Mouse (Mus musculus) spleen, postnatal 14 days (tissue): ENCODE data around the gene Pecr.
"Not testable (repeated sequence)": the region's sequence is repeated elsewhere in the genome, so short reads cannot be mapped to it uniquely, and the experiment has no call there.

Experiments
- DNase-seq, 2 experiments: peaks; one replicate each; pipeline ENCODE4 v3.0.0; 2021 to 2022; ENCODE audit warnings: low spot score in 2 of 2

Pecr gene

DNA sequence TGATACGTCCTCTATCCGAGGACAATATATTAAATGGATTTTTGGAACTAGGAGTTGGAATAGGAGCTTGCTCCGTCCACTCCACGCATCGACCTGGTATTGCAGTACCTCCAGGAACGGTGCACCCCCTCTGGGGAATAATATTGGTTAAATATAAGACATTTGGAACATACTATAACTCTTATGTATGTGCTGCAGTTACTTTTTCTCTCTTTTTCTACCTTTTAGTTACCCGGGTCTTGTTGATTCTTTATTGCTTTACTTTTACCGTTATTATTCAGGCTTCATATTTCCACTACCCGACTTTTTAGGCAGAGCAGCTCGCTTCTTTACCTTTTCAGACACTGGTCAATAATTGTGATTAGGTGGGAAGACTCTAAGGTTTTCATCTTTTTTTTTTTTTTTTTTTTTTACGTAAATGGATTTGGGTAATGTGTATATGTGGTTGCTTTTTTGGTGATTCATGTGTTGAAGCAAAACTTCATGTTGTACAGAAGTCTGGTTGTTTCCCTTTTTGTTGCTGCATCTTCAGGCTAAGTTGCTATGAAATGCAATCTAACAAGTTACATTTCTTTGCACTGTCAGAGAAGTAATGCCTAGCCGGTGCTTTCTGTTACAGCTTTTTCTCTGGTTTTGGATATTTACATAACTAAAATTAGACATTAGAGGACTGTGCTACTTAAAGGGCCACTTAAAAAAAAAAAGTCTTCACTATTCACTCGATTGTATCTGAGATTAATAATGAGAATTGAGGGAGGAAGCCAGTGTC, 46.9 kb downstream of the Pecr start:
- no peak for DNase-seq

DNA sequence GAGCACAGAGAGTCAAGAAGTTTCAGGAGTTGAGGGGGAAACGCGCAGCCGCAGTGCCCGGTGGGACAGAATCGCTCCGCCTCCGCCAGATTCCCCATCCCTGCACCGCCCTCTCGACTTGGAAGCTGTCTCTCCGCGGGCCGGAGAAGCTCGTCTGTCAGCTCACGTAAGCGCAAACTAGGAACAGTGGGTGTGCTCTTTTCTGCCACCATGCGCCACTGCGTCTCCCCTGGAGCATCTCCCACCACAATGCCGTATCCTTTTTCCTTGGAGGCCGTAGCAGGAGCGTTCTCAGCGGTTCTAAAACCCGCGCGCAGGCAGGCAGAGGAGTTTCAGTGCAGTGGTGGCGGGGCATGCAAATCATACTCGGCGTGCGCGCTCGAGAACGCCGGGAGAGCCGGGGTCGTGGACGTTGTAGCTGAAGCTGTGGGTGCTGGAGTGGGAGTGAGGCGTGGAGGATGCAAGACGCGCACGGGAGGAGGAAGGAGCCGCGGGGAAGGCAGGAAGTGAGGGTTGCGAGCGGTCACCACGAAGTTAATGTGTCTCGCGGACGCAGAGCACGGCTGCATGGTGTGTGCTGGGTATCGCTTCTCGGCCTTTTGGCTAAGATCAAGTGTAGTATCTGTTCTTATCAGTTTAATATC, 47.6 kb downstream of the Pecr start:
- peak; percentile 15 to 21 for DNase-seq

DNA sequence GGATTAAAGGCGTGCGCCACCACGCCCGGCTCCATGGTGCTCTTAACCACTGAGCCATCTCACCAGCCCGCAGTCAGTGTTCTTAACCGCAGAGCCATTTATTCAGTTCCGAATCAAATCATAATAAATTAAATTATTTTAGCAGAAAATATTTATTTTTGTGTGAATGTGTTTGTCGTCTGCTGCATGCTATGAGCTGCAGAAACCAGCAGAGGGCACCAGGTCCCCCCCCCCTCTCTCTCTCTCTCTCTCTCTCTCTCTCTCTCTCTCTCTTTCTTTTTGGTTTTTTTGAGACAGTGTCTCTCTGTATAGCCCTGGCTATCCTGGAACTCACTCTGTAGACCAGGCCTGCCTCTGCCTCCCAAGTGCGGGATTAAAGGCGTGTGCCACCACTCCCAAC, 51.5 kb downstream of the Pecr start:
- DNase-seq = not testable (repeated sequence)

DNA sequence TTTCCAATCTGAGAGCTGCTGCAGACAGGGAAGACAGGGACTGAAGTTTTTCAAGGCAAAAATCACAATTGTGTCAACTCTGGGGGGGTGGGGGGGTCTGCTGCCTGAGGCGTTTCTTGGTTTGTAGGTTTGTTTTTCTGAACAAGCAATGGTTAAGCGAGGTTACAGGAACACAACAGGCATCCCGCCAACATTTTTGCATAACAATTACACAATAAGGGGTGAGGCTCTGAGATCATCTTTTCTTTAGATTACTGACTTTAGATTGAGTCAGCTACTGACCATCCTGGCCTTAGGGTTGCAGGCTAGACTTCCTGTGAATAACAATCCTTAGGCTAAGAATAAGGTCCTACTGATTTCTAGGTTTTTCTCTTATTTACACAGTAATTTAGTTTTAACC, 55.1 kb downstream of the Pecr start:
- no peak for DNase-seq

DNA sequence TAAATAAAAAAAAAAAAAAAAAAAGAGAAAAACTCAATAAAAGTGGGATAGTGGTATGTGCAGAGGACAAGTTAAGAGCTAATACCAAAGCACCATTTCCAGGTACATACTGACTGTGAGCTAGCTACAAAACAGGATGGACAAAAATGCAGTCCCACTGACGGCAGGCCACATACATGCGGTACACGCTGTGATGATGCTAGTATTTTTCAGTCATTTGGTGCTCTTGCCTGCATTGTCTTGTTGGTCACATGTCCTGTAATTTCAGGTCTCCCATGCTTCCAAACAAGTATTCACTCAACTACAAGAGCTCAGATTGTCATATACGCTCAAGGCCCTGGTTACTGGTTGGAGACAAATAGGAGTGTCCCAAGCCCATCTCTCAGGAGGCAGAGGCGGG, 56.6 kb downstream of the Pecr start:
- no peak for DNase-seq

DNA sequence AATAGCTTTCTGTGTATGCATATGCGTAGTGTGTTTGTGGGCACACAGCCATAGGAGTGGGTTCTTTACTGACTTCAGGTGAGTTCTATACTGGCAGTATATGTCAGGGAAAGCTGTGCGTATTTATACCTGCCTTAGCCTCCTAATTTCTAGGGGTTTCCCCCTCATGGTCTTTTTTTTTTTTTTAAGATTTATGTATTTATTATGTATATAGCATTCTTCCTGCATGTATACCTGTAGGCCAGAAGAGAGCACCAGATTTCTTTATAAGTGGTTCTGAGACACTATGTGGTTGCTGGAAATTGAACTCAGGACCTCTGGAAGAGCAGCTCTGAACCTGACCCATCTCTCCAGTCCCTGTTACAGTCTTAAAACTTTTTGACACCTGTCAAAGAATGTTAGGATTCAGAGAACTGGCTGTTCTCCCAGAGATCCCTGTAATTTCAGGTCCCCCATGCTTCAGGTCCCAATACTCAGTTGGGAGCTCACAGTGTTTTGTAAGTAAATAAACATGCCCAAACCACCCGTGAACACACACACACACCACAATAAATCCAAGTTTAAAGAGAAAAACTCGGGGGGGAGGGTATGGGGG, 57.1 kb downstream of the Pecr start:
- DNase-seq = no peak

DNA sequence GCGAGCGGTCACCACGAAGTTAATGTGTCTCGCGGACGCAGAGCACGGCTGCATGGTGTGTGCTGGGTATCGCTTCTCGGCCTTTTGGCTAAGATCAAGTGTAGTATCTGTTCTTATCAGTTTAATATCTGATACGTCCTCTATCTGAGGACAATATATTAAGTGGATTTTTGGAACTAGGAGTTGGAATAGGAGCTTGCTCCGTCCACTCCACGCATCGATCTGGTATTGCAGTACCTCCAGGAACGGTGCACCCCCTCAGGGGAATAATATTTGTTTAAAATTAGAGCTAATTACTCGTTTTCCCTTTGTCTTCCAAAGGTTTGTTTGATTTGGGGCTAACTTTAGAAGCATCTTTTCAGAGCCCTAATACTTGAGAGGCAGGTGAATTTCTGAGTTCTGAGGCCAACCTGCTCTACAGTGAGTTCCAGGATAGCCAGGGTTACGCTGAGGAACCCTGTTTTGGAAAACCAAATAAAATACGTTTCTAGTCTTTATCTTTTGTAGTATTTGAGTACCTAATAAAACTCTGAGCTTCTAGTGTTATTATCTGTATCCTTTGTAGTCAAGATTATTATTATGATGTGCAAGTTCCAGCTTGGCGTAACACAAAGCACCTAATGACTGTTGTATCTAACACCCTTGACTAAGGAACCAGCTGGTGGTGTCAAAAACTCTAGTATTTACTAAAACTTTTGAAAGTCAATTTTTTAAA, 57.8 kb downstream of the Pecr start:
- no peak for DNase-seq

DNA sequence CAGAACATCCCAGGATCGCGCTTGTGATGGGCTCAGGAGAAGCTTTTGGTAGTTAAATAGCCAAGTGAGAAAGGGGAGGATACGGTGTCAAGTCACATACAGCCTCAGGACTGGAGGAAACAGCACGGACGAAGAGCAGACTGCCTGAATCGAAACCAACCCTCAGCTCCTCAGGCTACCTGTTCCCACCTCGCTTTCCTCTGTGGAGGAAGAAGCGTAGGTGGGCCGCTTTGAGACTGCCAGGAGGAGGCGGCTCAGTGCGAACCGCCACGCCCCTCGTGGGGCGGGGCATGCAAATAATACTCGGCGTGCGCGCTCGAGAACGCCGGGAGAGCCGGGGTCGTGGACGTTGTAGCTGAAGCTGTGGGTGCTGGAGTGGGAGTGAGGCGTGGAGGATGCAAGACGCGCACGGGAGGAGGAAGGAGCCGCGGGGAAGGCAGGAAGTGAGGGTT, 58.4 kb downstream of the Pecr start:
- DNase-seq = peak; percentile 58 to 71

DNA sequence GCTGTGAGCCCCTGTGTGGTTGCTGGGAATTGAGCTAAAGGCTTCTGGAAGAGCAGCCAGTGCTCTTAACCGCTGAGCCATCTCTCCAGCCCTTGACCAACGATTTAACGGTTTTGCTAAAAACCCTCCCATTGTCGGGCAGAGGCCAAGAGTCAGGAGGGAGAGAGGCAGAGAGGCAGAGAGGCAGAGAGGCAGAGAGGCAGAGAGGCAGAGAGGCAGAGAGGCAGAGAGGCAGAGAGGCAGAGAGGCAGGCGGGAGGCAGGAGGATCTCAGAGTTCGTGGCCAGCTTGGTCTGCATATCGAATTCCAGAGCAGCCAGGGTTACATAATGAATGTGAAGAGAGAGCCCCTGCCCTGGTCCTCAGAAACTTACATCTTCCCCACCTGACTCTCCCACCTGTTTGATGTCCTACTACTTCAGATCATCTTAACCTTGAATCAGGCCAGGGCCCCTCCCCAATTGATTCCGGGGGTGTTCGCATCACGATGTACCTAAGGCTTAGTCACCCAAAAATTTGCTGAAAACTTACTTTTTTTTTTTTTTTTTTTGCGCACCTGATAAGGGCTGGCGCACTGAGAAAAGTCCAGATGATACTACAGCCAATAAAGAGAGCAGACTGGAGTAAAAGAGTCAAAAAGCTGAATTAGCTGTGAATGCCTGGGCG, 58.9 kb downstream of the Pecr start:
- DNase-seq = no peak

DNA sequence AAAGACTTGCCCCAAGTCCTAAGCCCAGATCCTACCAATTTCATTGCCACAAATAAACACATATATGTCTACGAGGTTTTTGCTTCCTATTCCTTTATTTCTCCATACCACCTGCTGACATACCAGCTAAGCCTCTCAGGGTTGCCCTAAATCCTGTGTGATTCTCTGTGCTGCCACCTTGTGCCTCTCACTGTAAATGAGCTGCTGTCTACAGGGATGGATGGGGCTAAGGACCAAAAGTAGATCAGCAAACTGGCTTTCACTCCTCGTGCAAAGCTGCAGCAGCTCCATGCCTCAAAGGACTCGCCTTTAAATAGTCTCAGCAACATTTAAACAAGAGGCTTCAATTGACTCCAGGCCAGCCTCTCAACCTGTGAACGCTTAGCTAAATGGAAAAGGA, 64.1 kb downstream of the Pecr start:
- no peak for DNase-seq

DNA sequence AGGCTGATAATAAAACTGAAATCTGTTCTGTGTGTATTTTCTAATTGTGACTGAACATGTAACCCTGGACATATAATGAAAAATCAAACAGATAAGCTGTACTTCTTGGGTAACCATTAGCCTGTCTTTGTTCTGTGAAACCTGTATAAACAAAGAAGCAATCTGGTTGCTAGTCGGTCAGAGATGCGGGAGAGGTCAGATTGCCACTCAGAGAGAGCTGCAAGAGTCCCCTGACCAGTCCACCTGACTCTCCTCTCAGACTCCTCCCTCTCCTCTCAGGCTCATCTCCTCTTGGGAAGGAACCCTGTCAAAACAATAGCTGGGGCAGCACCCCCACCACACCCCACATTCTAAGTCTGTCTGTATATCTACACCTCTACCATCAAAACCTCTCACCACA, 65.0 kb downstream of the Pecr start:
- no peak for DNase-seq

DNA sequence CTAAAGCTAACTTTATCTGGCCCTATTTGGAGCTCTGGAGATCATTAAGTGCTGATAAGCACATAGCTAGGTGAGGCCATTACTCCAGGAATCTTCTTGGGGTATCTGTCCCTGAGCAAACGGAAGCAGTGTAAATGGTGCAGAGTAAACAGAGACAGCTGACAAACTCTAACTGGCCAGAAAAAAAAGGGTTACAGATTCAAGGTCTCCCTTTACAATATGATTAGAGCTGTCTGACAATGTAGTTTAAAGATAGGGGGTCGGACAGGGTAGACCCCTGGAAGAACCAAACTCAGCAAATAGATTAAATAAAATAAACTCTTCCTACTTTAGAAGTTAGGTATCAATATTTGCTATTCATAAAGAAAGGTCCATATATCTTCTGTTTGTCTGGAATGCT, 65.5 kb downstream of the Pecr start:
- no peak for DNase-seq

DNA sequence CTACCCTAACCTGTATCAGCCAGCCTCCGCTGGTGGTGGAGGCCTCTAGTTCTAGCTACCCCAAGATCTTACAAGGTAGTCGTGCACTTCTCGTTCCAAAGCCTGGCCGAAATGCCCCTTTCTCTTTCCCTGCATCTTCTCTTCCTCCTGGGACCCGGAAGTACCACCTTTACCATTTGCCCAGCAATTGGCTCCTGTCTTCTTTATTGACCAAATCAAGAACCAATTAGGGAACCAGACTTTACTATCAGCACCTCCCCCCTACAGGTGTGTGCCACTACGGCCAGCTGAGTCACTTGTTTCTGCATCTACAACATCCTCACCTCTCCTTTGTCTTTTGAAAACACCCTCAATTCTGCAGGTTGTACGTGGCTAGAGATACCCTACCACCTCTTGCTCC, 67.4 kb downstream of the Pecr start:
- DNase-seq = no peak

DNA sequence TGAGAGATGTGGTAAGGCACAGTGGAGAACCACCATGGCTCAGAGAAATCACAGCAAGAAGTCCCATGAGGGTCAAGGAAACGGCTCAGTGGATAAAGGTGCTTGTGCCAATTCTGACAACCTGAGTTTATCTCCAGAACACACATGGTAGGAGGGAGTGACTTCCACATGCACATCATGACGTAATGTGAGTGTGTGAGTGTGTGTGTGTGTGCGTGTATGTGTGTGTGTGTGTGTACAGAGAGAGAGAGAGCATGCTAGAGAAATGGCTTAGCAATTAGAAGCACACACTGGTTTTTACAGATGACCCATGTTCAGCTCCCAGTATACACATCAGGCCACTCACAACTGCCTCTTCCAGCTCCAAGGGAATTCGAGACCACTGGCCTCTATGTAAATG, 68.9 kb downstream of the Pecr start:
- DNase-seq = no peak

DNA sequence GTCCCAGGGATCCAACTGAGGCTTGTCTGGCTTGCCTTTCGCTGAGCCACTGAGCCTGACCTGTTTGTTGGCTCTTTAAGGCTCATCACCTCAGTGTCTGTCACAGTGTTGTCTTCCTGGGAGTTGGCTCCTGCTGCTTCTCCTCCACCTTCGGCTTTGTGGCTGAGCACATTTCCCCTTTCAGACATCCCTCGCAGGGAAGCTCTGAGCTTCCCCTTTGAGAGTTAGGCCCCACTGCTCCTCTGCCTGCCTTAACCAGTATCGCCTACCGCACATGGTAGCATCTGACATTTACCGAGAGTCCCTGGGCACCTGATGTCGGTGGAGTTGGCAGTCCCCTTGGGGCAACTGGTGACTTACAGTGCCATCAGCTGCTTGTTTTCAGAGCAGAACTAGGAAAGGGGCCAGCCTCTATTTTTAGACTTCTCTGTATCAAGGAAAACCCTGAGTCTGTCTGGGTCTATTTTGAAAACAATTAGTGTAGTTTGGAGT, 69.6 kb downstream of the Pecr start:
- no peak for DNase-seq

DNA sequence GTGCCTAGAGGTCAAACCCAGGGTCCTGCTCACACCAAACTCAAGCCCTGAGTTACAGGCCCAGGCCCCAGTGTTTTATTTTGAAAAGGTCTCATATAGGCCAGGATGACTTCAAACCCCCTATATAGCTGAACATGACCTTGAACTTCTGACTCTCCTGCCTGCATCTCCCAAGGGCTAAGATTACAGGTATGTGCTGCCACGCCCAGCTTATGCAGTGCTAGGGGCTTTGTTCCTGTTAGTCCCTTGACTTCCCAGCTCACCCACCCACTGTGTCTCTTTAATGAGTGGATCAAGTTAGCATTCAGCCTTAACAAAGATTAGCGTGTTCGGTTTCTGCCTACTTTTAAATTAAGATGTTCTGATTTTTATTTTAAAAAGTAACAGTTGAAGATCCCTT, 70.2 kb downstream of the Pecr start:
- no peak for DNase-seq

DNA sequence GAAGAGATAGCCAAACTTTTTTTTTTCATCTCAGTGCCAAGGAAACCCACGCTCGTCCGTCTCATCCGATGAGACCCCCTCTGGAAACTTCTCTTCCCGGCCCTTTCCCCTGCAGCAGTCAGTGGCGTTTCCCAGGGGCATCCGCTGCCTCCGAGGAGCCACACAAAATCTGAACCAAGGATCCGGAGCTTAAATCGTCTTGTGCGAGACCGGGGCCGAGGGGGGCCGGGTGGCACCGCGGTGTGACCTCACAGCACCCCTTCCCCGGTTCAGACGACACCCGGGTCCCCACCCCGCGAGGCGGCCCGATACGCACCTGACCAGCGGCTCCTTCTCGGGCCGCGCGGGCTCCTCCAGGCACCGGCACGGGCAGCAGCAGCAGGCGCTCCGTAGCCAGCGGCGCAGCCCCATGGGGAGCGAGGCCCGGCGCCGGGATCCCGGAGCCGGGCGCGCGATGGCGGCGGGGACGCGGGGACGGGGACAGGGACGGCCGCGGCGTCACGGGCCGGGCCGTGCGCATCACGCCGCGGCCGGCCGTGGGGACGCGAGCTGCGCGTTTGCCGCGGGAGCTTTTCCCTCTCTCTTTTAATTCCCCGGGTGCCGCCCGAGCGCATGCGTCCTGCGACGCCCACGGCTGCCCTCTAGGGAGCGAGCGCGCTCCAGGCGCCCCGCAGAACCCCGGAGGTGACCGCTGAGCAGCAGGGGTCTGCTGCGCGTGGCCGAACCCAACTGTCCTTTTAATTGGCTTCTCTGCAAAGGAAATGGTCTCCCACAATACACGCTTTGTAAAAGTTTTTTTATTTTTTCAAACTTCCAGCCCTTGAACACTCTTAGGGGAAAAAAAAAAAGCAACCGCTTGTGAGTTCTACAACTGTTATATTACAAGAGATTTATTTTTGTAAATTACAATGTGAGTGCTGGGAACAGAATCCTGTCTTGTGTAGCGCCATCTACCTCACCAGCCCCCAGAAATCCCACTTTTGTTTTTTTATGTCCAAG, 72.1 kb downstream of the Pecr start, which contains the start of gene Mreg:
Gene Mreg, minus strand, starts transcription at position 607 of the 999 bp plus-strand sequence.
- peak; percentile 12 to 24 for DNase-seq

DNA sequence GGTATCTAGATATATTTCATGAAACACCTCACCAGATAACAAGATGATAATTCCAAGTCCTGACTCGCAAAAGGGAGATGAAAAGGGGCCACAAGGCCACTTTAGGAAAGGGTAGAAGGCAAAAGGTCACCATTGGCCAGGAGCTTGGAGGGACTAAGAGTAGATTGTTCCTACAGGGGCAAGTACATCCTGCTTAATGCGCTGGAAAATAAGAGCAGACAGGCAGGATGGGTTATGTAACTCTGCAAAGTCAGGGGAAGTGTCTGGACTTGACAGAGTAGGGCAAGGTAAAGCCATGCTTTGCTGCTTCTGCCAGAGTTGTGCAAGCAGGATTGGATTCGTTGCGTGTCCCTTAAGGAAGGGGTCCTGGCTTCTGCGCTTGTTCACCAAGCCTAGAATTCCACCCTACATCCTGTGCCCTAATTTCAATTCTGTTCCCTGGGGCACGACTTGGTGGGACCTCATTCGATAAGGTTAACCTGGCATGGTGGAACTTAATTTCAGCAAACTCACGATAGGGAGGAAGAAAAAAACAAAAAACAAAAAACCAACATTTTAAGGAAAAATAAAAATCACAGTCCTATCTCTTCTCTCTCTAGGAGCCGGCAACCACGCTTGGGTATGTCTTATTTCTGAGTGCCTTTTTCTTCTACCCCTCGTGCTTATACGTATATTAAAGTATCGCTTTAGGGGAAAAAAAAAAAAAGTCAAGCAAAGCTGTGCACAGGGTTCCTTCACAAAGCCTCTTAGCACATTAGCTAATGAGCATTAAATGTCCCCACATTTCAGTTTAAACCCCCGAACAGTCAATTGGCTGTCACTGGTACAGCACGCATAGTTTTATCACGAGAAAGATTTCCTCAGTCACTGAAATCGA, 73.1 kb downstream of the Pecr start:
- DNase-seq = no peak
